Mouse (Mus musculus) CD4-positive, CD25-positive, alpha-beta regulatory T cell, adult 9 weeks (primary cell): Measurements from ENCODE around the gene Dct. TPM values are rescaled to one million over a fixed set of nuclear protein-coding genes. Genes with fewer than 3 reads are reported as not detected.

Experiments used
- polyA plus RNA-seq: library from polyadenylated mRNA; unstranded; fragments of 100-300 nt; shearing (Covaris generic); gene quantifications from one replicate; pipeline ENCODE4 v1.2.1, GENCODE M21; 2017

Dct gene
- 0.21 TPM for polyA plus RNA-seq

GRCm38 (mm10) chr14:118051975-118052630, at the start of gene Dct:
Dct (minus strand) TSS chr14:118052244.

Other genes starting within 250 kb of the Dct start
- gene Tgds, start 80.5 kb upstream of the Dct start, polyA plus RNA-seq: 33.3 TPM
- 4.6 TPM for gene Gpr180, start 84.9 kb upstream of the Dct start, polyA plus RNA-seq
- not detected for gene Sox21, start 184.8 kb upstream of the Dct start, polyA plus RNA-seq
- gene Gm9376, start 214.7 kb upstream of the Dct start, polyA plus RNA-seq: not detected